Mouse (Mus musculus) heart, embryonic 14.5 days (tissue): ENCODE measurements around the gene Trip6. TPM values are rescaled to one million over a fixed set of nuclear protein-coding genes. Genes with fewer than 3 reads are reported as not detected.

Experiments used
- ATAC-seq: fragments of 200-750 bp; cut with Nextera tagmentation; 2 replicates; pipeline ENCODE4 v1.8.0; 2017; ENCODE audit warnings: low read depth, moderate TSS enrichment; ENCODE audit not compliant: insufficient number of reproducible peaks, insufficient read depth, low FRiP score
- H3K27ac ChIP-seq, 2 experiments: fragments of 200-500 bp in 1 of 2; fragments of 300-500 bp in 1 of 2; sonication (generic) in 1 of 2; replicated peaks in 1 of 2; 2 replicates each; pipeline ENCODE4 v1.5.1; 2012 to 2014; ENCODE audit warnings: low read depth in 2 of 2, low read length in 2 of 2, control low read depth in 1 of 2, mild to moderate bottlenecking in 1 of 2, mixed read lengths in 1 of 2; ENCODE audit not compliant: control insufficient read depth in 1 of 2, insufficient read depth in 1 of 2
- H3K27me3 ChIP-seq: fragments of 300-500 bp; sonication (generic); 2 replicates; pipeline ENCODE4 v1.6.1; 2014; ENCODE audit warnings: mild to moderate bottlenecking, low read length, control low read depth; ENCODE audit not compliant: control insufficient read depth, insufficient read depth
- H3K36me3 ChIP-seq: fragments of 300-500 bp; sonication (generic); 2 replicates; pipeline ENCODE4 v1.6.1; 2014; ENCODE audit warnings: mild to moderate bottlenecking, control low read depth, low read length, mixed read lengths; ENCODE audit not compliant: control insufficient read depth, insufficient read depth
- H3K4me1 ChIP-seq, 2 experiments: fragments of 200-500 bp in 1 of 2; fragments of 300-500 bp in 1 of 2; sonication (generic) in 1 of 2; 2 replicates each; pipeline ENCODE4 v1.6.1; 2012 to 2014; ENCODE audit warnings: low read length in 2 of 2, control low read depth in 1 of 2, mixed read lengths in 1 of 2; ENCODE audit not compliant: control insufficient read depth in 2 of 2, insufficient read depth in 2 of 2
- H3K4me2 ChIP-seq: fragments of 300-500 bp; sonication (generic); 2 replicates; pipeline ENCODE4 v1.6.1; 2014; ENCODE audit warnings: mild to moderate bottlenecking, low read length
- H3K4me3 ChIP-seq, 2 experiments: fragments of 200-500 bp in 1 of 2; fragments of 300-500 bp in 1 of 2; sonication (generic) in 1 of 2; 2 replicates each; pipeline ENCODE4 v1.5.1; 2012 to 2014; ENCODE audit warnings: low read length in 2 of 2, mild to moderate bottlenecking in 2 of 2, control low read depth in 1 of 2, low read depth in 1 of 2, moderate library complexity in 1 of 2; ENCODE audit not compliant: control insufficient read depth in 1 of 2, insufficient read depth in 1 of 2
- H3K9ac ChIP-seq: fragments of 300-500 bp; sonication (generic); 2 replicates; pipeline ENCODE4 v1.6.1; 2014; ENCODE audit warnings: mild to moderate bottlenecking, low read length
- H3K9me3 ChIP-seq: fragments of 300-500 bp; sonication (generic); 2 replicates; pipeline ENCODE4 v1.6.1; 2016; ENCODE audit warnings: low read length, control low read depth; ENCODE audit not compliant: control insufficient read depth
- WGBS: fragments of 180-500 bp; shearing (Covaris S2); extraction: QIAGEN DNeasy Blood & Tissue Kit; methylation state at CpG from one replicate; pipeline ENCODE4 v1.1.7; 2014; 5-methylcytosine and 5-hydroxymethylcytosine counted together
- polyA plus RNA-seq: library from polyadenylated mRNA; unstranded; fragments of >200 nt; fragmentation: Nextera tagmentation; extraction: Ambion mirVana; gene quantifications from 2 replicates; pipeline ENCODE4 v1.2.1, GENCODE M21; 2014

Gene Trip6
- polyA plus RNA-seq, 1 experiment from 2014 or later = 38.9 TPM

DNA sequence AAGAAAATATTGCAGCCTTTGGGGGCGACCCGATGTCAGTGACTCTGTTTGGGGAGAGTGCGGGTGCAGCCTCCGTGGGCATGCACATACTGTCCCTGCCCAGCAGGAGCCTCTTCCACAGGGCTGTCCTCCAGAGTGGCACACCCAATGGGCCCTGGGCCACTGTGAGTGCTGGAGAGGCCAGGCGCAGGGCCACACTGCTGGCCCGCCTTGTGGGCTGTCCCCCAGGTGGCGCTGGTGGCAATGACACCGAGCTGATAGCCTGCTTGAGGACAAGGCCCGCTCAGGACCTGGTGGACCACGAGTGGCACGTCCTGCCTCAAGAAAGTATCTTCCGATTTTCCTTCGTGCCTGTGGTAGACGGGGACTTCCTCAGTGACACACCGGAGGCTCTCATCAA, 23.5 kb downstream of the Trip6 start:
- H3K4me1 ChIP-seq = peaks cover 18 to 43% of the 10 kb centered on the region in 2 experiments
- H3K4me2 ChIP-seq = peak overlapping the region; percentile 90; the same call in 1 of the 2 replicates
- no peak overlapping the region for H3K4me3 ChIP-seq
- 23% methylated on average over 15 of the region's 15 CpGs for WGBS
- no peak for ATAC-seq
- H3K9me3 ChIP-seq = no peaks in the 10 kb centered on the region
- H3K36me3 ChIP-seq = peaks cover 8% of the 10 kb centered on the region
- no peak overlapping the region for H3K27ac ChIP-seq
- peaks cover 45% of the 10 kb centered on the region for H3K27me3 ChIP-seq
- H3K9ac ChIP-seq = no peak overlapping the region

DNA sequence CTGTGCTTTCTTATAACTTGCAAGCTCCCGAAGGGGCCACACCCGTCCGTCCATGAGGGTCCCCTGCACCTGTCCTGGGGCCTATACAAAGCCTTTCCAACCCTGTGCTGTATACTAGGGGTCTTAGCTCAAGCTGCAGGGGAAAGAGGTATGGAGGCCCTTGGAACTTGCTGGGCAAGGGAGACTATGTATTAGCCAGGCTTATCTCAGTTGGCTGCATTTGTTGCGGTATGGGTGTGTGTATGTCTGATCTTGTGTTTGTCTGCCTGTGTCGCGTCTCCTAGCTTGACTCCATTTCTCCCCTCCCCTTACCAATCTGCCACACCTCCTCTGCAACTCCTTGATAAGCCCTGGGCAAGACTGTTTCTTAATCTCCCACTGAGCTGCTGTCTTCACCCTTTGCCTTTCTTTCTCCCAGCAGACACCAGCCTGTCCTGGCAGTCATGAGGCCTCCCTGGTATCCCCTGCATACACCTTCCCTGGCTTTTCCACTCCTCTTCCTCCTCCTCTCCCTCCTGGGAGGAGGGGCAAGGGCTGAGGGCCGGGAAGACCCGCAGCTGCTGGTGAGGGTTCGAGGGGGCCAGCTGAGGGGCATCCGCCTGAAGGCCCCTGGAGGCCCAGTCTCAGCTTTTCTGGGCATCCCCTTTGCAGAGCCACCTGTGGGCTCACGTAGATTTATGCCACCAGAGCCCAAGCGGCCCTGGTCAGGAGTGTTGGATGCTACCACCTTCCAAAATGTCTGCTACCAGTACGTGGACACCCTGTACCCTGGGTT, 24.4 kb downstream of the Trip6 start:
- Histone ChIP-seq H3K4me1 (peaks cover 13 to 39% of the 10 kb centered on the region in 2 experiments), H3K9ac (peak overlapping the region; percentile 62; the same call in 1 of the 2 replicates), H3K4me3 (peak overlapping the region in 1 of 2 experiments; percentile 41; a peak in 1 of 4 replicates), H3K36me3 (no peaks in the 10 kb centered on the region), H3K27ac (no peak overlapping the region), H3K27me3 (peaks cover 45% of the 10 kb centered on the region), H3K4me2 (peak overlapping the region; percentile 90), H3K9me3 (no peaks in the 10 kb centered on the region)
- ATAC-seq = no peak
- WGBS = 43% methylated on average over 13 of the region's 13 CpGs

DNA sequence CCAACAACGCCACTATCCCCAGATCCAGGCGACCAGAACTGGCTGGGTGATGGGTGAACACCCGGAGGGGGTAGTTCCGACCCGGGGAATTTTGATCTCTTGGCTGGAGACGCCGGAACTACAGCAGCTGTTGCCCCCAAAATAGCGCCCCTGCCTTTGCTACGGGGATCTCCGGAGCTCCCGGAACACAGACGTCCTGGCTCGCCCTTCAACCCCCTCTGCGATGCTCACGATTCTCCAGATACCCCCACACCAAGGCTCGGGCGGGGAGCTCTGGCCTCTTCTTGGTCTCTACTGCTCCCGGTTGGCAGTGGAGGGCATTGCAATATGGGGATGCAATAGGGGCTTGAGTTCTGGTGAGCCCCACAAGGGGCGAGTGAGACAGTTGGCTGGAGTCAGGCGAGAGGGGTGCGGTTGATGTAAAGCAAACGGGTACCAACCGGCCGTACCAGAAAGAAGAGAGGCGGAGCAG, 25.2 kb downstream of the Trip6 start:
- no peaks in the 10 kb centered on the region for H3K9me3 ChIP-seq
- H3K27ac ChIP-seq = no peak overlapping the region
- H3K4me3 ChIP-seq = peak overlapping the region; percentile 36 to 41
- no peak for ATAC-seq
- H3K27me3 ChIP-seq = peaks cover 45% of the 10 kb centered on the region
- peak overlapping the region; percentile 62 for H3K9ac ChIP-seq
- H3K36me3 ChIP-seq = no peaks in the 10 kb centered on the region
- H3K4me1 ChIP-seq = peaks cover 13 to 38% of the 10 kb centered on the region in 2 experiments
- peak overlapping the region; percentile 90 for H3K4me2 ChIP-seq
- 4% methylated on average over 25 of the region's 25 CpGs for WGBS

DNA sequence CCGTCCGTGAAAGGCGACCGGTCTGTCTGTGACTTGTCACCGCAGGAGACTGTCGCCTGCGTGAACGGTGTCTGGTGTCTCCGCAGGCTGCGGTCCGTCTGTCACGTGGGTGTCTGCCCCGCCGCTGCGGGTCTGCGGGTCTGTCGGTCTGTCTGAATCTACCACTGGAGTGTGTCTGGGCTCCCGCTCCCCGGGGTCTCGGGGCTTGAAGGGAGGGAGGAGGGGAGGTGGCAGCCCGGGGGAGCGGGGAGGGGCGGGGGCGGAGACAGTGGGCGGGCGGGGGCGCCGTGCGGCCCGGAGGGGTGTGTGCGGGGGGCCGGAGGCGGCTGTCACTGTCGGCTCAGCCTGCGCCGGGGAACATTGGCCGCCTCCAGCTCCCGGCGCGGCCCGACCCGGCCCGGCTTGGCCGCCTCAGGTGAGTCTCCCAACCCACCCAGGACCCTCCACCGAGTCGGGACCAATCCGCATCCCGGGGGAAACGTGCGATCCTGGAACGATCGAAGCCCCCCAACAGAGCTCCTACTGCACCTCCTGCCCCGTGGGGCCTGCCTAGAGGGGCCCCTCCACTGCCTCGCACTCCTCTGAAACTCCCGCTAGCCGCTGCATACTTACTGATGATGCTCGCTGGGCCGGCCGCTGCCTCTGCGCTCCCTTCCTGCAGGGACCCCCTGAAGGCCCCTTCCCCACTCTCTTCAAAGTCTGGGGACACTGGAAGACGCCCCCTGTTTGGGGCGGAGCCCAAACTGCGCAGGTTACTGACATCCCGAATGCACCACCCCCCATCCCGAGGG, 26.1 kb downstream of the Trip6 start:
- Histone ChIP-seq H3K36me3 (no peaks in the 10 kb centered on the region), H3K4me1 (peaks cover 13 to 32% of the 10 kb centered on the region in 2 experiments), H3K27me3 (peaks cover 45% of the 10 kb centered on the region), H3K27ac (no peak overlapping the region), H3K4me3 (peak overlapping the region; percentile 40 to 41), H3K9ac (peak overlapping the region; percentile 66), H3K9me3 (no peaks in the 10 kb centered on the region), H3K4me2 (peak overlapping the region; percentile 90)
- ATAC-seq = peak; percentile 9; the same call in 1 of the 2 replicates
- WGBS = 1% methylated on average over 59 of the region's 65 CpGs

DNA sequence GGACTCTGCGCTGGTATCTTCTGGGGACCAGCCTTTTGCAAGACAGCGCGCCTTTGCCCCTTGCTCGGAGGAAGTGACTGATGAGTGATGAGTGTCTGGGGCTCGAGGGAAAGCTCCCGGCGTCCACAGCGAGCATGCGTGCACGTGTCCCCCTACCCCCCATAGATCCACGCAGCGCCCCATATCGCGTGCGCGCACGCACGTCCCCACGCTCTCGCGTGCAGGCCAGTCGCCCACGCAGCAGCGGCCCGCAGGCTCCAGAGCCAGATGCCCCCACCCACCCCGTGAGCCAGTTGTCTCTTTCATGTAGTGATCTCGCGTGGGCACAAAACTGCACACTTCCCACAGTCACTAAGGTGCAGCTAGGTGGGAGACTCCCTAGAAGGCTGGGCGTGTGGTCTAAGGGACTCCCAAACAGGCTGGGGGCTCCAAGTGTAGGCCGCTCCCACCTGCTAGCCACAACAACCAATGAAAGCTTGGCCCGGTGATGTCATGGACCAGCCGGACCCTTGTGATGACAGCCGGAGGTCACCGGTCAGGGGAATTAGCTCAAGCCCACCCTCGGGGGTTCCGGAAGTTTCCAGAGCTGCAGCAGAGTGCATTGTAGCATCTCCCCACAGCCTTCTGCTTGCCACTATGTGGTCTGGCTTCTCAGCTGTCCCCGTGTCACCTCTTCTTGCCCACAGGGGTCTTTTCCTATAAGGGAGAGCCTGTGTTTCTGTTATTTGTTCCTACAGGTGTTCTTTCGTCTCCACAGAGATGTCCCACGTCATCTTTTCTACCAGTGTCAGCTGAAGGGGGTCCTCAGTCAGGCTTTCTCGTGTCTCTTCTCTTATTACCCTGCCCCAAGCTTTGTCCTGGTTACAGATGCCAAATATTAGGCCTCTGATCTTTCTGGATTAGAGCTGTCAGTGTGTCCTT, 26.9 kb downstream of the Trip6 start, which contains the start of gene Ache:
Gene Ache, plus strand, starts transcription at position 488 of the 921 bp plus-strand sequence.
- peak within 1 kb of the TSS; percentile 40 to 41 for H3K4me3 ChIP-seq
- peaks cover 13 to 27% of the 10 kb centered on the region in 2 experiments for H3K4me1 ChIP-seq
- ATAC-seq = no peak
- H3K4me2 ChIP-seq = peak within 1 kb of the TSS; percentile 90
- H3K9ac ChIP-seq = peak within 1 kb of the TSS; percentile 66
- no peaks in the 10 kb centered on the region for H3K36me3 ChIP-seq
- H3K27me3 ChIP-seq = peaks cover 44% of the 10 kb centered on the region
- H3K9me3 ChIP-seq = no peaks in the 10 kb centered on the region
- WGBS = under 1% methylated on average over 40 of the region's 40 CpGs
- H3K27ac ChIP-seq = no peak within 1 kb of the TSS

DNA sequence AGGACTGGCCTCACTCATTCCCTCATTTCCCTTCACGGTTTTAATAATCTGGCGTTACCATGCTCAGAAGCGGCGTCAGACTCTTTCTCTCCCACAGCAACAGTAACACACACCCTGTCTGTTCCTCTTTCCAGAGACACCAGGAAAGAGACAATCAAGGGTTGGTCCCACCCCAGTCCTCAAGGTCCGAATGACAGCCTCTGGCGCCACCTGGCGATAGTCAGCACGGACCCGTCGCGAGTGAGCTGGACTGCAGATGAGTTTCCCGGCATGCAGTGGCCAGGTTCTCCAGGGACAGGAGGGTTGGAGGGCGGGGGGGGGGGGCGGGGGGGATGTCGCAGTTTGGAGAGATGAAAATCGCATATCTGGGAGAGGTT, 27.6 kb downstream of the Trip6 start:
- Histone ChIP-seq H3K36me3 (no peaks in the 10 kb centered on the region), H3K9ac (peak overlapping the region; percentile 54; the same call in 1 of the 2 replicates), H3K27me3 (peaks cover 40% of the 10 kb centered on the region), H3K9me3 (no peaks in the 10 kb centered on the region), H3K4me3 (peak overlapping the region; percentile 28 to 41), H3K4me1 (peaks cover 13 to 27% of the 10 kb centered on the region in 2 experiments), H3K27ac (no peak overlapping the region), H3K4me2 (peak overlapping the region; percentile 90)
- under 1% methylated on average over 16 of the region's 16 CpGs for WGBS
- ATAC-seq = peak; percentile 40; the same call in 1 of the 2 replicates

DNA sequence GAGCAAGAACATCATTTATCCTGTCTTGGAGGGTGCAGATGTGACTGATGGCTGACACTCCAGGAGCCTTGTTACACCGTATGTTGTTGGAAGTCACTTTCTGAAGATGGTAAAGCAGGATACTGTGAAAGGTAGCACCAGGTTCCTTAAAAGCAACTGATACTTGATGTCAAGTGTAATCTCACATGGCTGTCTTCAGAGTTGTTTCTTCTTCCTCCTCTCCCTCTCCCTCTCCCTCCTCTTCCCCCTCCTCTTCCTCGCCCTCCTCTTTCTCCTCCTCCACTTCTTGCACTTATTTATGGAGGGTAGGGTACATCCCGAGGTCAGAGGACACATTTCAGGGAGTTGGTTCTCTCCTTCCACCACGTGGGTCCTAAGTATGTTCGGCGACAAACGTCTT, 28.2 kb downstream of the Trip6 start:
- Histone ChIP-seq H3K9me3 (no peaks in the 10 kb centered on the region), H3K4me2 (no peak overlapping the region), H3K36me3 (no peaks in the 10 kb centered on the region), H3K9ac (no peak overlapping the region), H3K27me3 (peaks cover 33% of the 10 kb centered on the region), H3K27ac (no peak overlapping the region), H3K4me3 (no peak overlapping the region), H3K4me1 (peaks cover 13 to 27% of the 10 kb centered on the region in 2 experiments)
- 48% methylated on average over 7 of the region's 7 CpGs for WGBS
- no peak for ATAC-seq
